Mouse (Mus musculus): ENCODE results near the gene Olfr862. TPM values are rescaled to one million over a fixed set of nuclear protein-coding genes. Genes with fewer than 3 reads are reported as not detected.

The Olfr862 gene
- not detected in 2 replicates for polyA plus RNA-seq (2014; fragmentation: Nextera tagmentation; extraction: Ambion mirVana)

DNA sequence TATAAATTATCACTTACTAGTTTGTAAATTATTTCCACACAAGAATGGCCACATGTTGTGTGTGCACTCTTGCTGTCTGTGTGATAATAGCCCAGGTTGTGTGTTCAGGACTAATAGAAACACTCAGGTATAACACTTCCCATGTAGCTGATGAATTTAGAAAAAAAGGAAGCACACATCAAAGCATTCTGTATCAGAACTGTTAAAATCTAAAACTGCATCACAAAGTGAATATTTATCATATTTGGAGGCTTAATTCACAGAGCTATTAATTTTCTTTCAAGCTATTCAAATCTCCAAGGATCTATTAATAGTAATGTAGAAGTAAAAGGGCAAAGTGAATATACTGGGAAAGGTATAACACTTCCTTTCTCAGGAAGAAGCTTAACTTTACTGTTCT, at the start of gene Olfr862:
Olfr862 (minus strand) TSS at position 101 of the 400 bp plus-strand sequence.
- no peak for ATAC-seq (ENCODE audit: low FRiP score, low TSS enrichment)
- Histone ChIP-seq H3K27me3 (ENCODE audit: control insufficient read depth, insufficient read depth, low read length) (no peaks in the 10 kb centered on the region), H3K9ac (ENCODE audit: low read depth, low read length) (no peak within 1 kb of the TSS), H3K4me2 (replicated peaks; ENCODE audit: low read depth, low read length) (no peak within 1 kb of the TSS), H3K27ac (ENCODE audit: low read depth, low read length) (no peak within 1 kb of the TSS), H3K4me1 (ENCODE audit: control insufficient read depth, insufficient read depth, low read length) (no peaks in the 10 kb centered on the region), H3K4me3 (ENCODE audit: low read length) (no peak within 1 kb of the TSS), H3K36me3 (ENCODE audit: control insufficient read depth, insufficient read depth, low read length) (no peaks in the 10 kb centered on the region), H3K9me3 (ENCODE audit: control insufficient read depth, low read length) (no peaks in the 10 kb centered on the region)

DNA sequence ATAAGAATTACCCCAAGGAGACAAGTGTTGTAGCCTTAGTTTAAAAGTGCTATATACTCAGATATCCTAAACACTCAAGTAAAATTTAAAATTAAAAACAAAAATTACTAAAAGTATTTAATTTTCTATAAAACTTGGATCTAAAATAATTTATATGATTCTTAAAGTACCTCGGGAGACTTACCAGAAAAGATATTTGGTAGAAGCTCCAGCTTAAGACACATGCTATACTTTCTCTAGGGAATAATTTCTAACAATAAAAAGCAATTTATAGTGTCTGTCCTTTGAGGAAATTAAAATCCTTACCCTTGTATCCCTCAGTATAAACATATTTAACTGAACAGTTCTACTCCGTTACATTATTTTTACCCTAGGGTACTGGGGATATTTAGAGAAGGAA, 28.8 kb upstream of the Olfr862 start, which contains the start of gene Olfr77:
Olfr77 (plus strand) TSS at position 301 of the 400 bp plus-strand sequence.
- Histone ChIP-seq H3K4me1 (ENCODE audit: control insufficient read depth, insufficient read depth, low read length) (no peaks in the 10 kb centered on the region), H3K27ac (ENCODE audit: low read depth, low read length) (no peak within 1 kb of the TSS), H3K9ac (ENCODE audit: low read depth, low read length) (no peak within 1 kb of the TSS), H3K9me3 (ENCODE audit: control insufficient read depth, low read length) (peaks cover 5% of the 10 kb centered on the region), H3K4me3 (ENCODE audit: low read length) (no peak within 1 kb of the TSS), H3K36me3 (ENCODE audit: control insufficient read depth, insufficient read depth, low read length) (no peaks in the 10 kb centered on the region), H3K27me3 (ENCODE audit: control insufficient read depth, insufficient read depth, low read length) (no peaks in the 10 kb centered on the region), H3K4me2 (replicated peaks; ENCODE audit: low read depth, low read length) (no peak within 1 kb of the TSS)
- no peak for ATAC-seq (ENCODE audit: low FRiP score, low TSS enrichment)
- 91% methylated on average over 2 of the region's 2 CpGs for WGBS

DNA sequence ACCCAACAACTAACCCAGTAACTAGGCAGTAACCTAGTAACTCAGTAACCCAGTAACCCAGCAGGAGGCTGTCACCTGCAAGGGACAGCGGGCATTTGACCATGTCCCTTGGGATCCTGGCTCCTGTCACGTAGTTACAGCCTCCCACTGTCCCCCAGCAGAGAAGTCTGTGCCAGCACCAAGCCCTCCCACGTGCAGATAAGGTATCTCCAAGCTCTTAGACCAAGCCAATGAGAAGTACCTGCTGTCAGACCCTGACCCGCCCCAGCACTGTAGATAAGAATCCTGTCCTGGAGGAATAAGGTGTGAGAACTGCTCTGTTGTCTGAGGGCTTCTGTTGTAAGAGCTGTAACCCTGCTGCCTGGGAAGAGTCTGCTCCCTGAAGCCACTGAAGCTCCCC, 23.4 kb upstream of the Olfr862 start:
- ATAC-seq (ENCODE audit: low FRiP score, low TSS enrichment): no peak
- no peak overlapping the region for H3K4me3 ChIP-seq (ENCODE audit: low read length)
- H3K36me3 ChIP-seq (ENCODE audit: control insufficient read depth, insufficient read depth, low read length): no peaks in the 10 kb centered on the region
- no peaks in the 10 kb centered on the region for H3K4me1 ChIP-seq (ENCODE audit: control insufficient read depth, insufficient read depth, low read length)
- no peak overlapping the region for H3K27ac ChIP-seq (ENCODE audit: low read depth, low read length)
- no peaks in the 10 kb centered on the region for H3K27me3 ChIP-seq (ENCODE audit: control insufficient read depth, insufficient read depth, low read length)
- H3K9ac ChIP-seq (ENCODE audit: low read depth, low read length): no peak overlapping the region
- no peak overlapping the region for H3K4me2 ChIP-seq (replicated peaks; ENCODE audit: low read depth, low read length)
- peaks cover 4% of the 10 kb centered on the region; the same call in 1 of the 2 replicates for H3K9me3 ChIP-seq (ENCODE audit: control insufficient read depth, low read length)
- WGBS: 64% methylated on average over 4 of the region's 4 CpGs

DNA sequence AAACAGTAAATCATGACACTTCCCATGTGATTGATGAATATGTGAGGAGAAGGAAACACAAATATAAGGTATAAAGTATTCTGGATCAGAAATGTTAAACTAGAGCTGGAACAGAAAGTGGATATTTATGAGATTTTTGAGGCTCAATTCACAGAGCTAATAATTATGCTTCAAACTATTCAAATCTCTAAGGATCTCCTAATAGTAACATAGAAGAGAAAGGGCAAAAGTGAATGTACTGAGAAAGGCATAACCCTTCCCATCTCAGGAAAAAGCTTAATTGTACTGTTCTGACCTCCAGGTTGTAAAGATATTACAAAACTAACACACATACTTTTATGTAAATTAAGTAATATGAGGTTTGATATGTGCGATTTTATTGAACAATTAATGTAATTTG, 38.2 kb downstream of the Olfr862 start, which contains the start of gene Olfr860:
Olfr860 (minus strand) TSS at position 101 of the 400 bp plus-strand sequence.
- Histone ChIP-seq H3K27me3 (ENCODE audit: control insufficient read depth, insufficient read depth, low read length) (no peaks in the 10 kb centered on the region), H3K4me3 (ENCODE audit: low read length) (no peak within 1 kb of the TSS), H3K36me3 (ENCODE audit: control insufficient read depth, insufficient read depth, low read length) (no peaks in the 10 kb centered on the region), H3K9me3 (ENCODE audit: control insufficient read depth, low read length) (no peaks in the 10 kb centered on the region), H3K9ac (ENCODE audit: low read depth, low read length) (no peak within 1 kb of the TSS), H3K27ac (ENCODE audit: low read depth, low read length) (no peak within 1 kb of the TSS), H3K4me1 (ENCODE audit: control insufficient read depth, insufficient read depth, low read length) (no peaks in the 10 kb centered on the region), H3K4me2 (replicated peaks; ENCODE audit: low read depth, low read length) (no peak within 1 kb of the TSS)
- 86% methylated on average over 1 of the region's 1 CpGs for WGBS
- no peak for ATAC-seq (ENCODE audit: low FRiP score, low TSS enrichment)

Other genes starting within 250 kb of the Olfr862 start
- gene Olfr857, start 178.6 kb downstream of the Olfr862 start, polyA plus RNA-seq (2014; fragmentation: Nextera tagmentation; extraction: Ambion mirVana): not detected in 2 replicates
- gene Olfr58, start 107.7 kb downstream of the Olfr862 start, polyA plus RNA-seq (2014; fragmentation: Nextera tagmentation; extraction: Ambion mirVana): not detected in 2 replicates
- gene Olfr859, start 83.1 kb downstream of the Olfr862 start, polyA plus RNA-seq (2014; fragmentation: Nextera tagmentation; extraction: Ambion mirVana): not detected in 2 replicates
- not detected in 2 replicates for gene Olfr860, start 38.3 kb downstream of the Olfr862 start, polyA plus RNA-seq (2014; fragmentation: Nextera tagmentation; extraction: Ambion mirVana)
- 0.27 and 0.43 TPM in 2 replicates for gene Olfr77, start 28.9 kb upstream of the Olfr862 start, polyA plus RNA-seq (2014; fragmentation: Nextera tagmentation; extraction: Ambion mirVana)
- not detected in 2 replicates for gene Olfr866, start 140.0 kb upstream of the Olfr862 start, polyA plus RNA-seq (2014; fragmentation: Nextera tagmentation; extraction: Ambion mirVana)
- gene Olfr867, start 169.6 kb upstream of the Olfr862 start, polyA plus RNA-seq (2014; fragmentation: Nextera tagmentation; extraction: Ambion mirVana): not detected in 2 replicates
- gene Olfr868, start 210.6 kb upstream of the Olfr862 start, polyA plus RNA-seq (2014; fragmentation: Nextera tagmentation; extraction: Ambion mirVana): not detected in 2 replicates
- gene Olfr869, start 241.0 kb upstream of the Olfr862 start, polyA plus RNA-seq (2014; fragmentation: Nextera tagmentation; extraction: Ambion mirVana): not detected in 2 replicates